Mouse (Mus musculus): Measurements from ENCODE around the gene Fam234b. TPM values are rescaled to one million over a fixed set of nuclear protein-coding genes. Genes with fewer than 3 reads are reported as not detected.

Gene Fam234b
- polyA plus RNA-seq, 1 experiment from 2014 or later, result 29.7 TPM

DNA sequence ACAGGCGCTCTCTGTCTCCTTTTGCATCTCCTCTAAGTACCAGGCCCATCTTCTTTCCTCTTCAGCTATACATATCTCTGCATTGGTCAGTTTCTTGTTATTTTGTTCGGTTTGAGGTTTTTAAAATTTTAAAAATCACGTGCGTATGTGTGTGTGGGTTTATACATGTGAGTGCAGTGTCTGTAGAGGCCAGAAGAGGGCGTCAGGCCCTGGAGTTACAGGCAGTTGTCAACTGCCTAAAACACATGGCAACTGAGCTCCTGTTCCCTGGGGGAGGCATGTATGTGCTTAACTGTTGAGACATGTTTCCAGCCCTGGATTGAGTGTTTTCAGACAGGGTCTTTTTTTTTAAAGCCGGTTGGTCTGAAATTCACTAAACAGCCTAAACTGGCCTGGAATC lies 4.9 kb downstream of the Fam234b start:
- no peaks in the 10 kb centered on the region for H3K36me3 ChIP-seq
- H3K4me3 ChIP-seq (replicated peaks), result no peak overlapping the region
- H3K4me1 ChIP-seq, result peaks cover 4% of the 10 kb centered on the region; the same call in 1 of the 2 replicates
- H3K9ac ChIP-seq, result no peak overlapping the region
- no peaks in the 10 kb centered on the region for H3K27me3 ChIP-seq (replicated peaks)
- H3K9me3 ChIP-seq, result no peaks in the 10 kb centered on the region
- ATAC-seq (ENCODE audit: insufficient read depth, low FRiP score, low read depth), result no peak
- H3K27ac ChIP-seq, result no peak overlapping the region
- H3K4me2 ChIP-seq, result no peak overlapping the region
- 91% methylated on average over 6 of the region's 6 CpGs for WGBS

DNA sequence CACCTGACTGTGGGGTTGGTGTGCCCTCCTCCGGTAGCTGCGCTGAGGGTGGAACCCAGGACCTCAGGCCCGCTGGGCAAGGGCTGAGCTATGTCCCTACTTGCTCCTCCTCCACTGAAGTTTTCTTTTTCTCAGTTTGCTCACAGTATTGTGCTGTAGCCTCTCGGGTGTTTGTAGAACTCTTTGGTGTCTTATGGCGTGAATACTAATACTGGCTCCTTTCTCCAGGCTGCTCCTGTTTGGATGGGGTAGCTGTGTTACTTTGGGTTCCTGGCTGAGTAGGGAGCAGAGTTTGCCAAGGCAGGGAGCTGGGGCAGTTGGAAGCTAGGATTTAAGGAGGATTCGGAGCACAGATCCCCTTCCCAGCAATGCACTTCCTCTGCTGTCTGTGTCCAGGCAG lies 6.0 kb downstream of the Fam234b start:
- Histone ChIP-seq H3K4me1 (peaks cover 4% of the 10 kb centered on the region; the same call in 1 of the 2 replicates), H3K4me3 (replicated peaks) (no peak overlapping the region), H3K9ac (no peak overlapping the region), H3K4me2 (no peak overlapping the region), H3K27me3 (replicated peaks) (no peaks in the 10 kb centered on the region), H3K36me3 (no peaks in the 10 kb centered on the region), H3K27ac (peak overlapping the region; percentile 16; the same call in 1 of the 2 replicates), H3K9me3 (no peaks in the 10 kb centered on the region)
- no peak for ATAC-seq (ENCODE audit: insufficient read depth, low FRiP score, low read depth)
- 65% methylated on average over 6 of the region's 6 CpGs for WGBS

DNA sequence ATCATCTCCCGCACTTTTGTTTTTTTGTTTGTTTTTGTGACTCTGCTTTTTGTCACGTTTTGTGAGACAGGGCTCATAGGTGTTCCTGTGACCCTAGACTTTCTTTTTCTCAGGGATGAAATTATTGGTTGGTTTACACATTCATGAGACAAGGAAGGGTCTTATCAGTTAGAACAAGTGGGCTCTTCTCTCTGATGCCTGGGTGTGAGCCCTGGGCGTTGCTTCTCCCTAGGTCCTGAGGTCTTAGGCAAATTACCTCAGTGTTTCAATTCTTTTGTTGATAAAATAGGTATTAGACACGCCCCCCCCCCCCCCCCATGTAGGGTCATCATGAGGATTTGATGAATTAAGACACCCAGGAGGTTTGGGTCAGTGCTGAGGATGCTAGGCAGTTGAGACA lies 7.1 kb downstream of the Fam234b start:
- Histone ChIP-seq H3K27ac (no peak overlapping the region), H3K9me3 (no peaks in the 10 kb centered on the region), H3K4me2 (no peak overlapping the region), H3K36me3 (0 out of 2 replicates have a peak, but pooled peaks cover 2% of the 10 kb centered on the region), H3K4me3 (replicated peaks) (no peak overlapping the region), H3K9ac (no peak overlapping the region), H3K27me3 (replicated peaks) (no peaks in the 10 kb centered on the region), H3K4me1 (peaks cover 4% of the 10 kb centered on the region; the same call in 1 of the 2 replicates)
- no peak for ATAC-seq (ENCODE audit: insufficient read depth, low FRiP score, low read depth)
- 64% methylated on average over 4 of the region's 4 CpGs for WGBS

DNA sequence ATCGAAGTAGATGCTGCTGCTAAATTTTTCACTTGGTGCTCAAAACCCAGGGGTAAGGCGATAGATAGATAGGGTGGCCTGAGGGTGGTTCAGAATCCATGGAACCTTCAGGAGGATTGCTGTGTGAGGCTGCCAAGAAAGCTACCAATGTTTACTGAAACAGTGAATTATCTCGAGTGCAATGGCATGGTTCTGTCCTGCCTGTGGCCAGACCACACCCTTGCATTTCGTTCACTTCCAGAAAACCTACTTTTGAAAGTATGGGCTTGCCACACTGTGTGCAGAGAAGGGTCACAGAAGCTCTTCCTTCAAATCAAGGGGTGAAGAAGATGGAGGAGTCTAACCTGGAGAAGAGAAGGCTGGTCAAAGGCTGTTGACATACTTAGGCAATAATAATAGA lies 8.0 kb downstream of the Fam234b start:
- peaks cover 2% of the 10 kb centered on the region; the same call in 1 of the 2 replicates for H3K4me1 ChIP-seq
- 75% methylated on average over 4 of the region's 4 CpGs for WGBS
- no peak for ATAC-seq (ENCODE audit: insufficient read depth, low FRiP score, low read depth)

DNA sequence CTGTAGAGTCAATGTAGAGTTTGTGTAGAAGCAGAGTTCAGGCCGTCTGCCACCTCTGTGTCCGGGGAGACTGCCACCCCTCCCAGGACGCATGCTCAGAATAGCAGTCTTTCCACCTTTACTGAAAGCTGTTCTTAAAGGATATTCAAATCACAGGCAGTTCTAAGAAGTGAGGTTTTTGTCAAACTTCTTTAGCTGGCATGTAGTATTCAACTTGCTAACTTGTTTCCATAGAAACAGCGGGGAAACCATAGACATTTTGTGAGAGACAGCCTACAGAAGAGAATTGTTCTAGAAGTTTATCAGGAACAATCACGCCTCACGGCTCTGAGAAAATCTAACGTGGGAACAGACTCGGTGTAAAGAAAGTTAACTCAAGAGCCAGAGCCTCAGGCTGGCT lies 9.1 kb downstream of the Fam234b start:
- Histone ChIP-seq H3K9me3 (no peaks in the 10 kb centered on the region), H3K9ac (no peak overlapping the region), H3K27ac (no peak overlapping the region), H3K27me3 (replicated peaks) (no peaks in the 10 kb centered on the region), H3K4me2 (no peak overlapping the region), H3K36me3 (0 out of 2 replicates have a peak, but pooled peaks cover 5% of the 10 kb centered on the region), H3K4me1 (no peaks in the 10 kb centered on the region), H3K4me3 (replicated peaks) (no peak overlapping the region)
- WGBS, result 77% methylated on average over 8 of the region's 8 CpGs
- no peak for ATAC-seq (ENCODE audit: insufficient read depth, low FRiP score, low read depth)

More for the DNA sequence above, 8.0 kb downstream of the Fam234b start:
- H3K9me3 ChIP-seq, result no peaks in the 10 kb centered on the region
- H3K9ac ChIP-seq, result no peak overlapping the region
- H3K4me2 ChIP-seq, result no peak overlapping the region
- H3K27ac ChIP-seq, result no peak overlapping the region
- no peaks in the 10 kb centered on the region for H3K27me3 ChIP-seq (replicated peaks)
- H3K4me3 ChIP-seq (replicated peaks), result no peak overlapping the region
- H3K36me3 ChIP-seq, result 0 out of 2 replicates have a peak, but pooled peaks cover 5% of the 10 kb centered on the region

DNA sequence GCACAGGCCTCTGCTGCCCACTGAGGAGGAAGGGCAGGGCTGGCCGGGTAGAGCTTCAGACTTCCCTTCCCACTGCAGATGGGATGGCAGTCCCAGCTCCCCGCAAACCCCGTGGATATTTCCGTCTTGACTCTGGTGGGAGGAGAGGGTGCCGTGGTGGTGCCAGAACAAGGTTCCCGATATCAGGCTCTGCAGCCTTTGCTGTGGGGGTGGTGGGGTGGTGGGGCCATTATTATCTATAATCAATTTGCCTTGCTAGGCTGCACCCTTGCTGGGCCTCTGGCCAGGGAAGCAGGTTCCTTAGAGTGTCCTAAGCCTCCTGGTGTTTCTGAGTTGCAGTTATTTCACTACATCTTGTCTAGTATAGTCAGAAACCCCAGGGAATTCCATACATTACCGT lies 13.4 kb downstream of the Fam234b start:
- Histone ChIP-seq H3K27me3 (replicated peaks) (no peaks in the 10 kb centered on the region), H3K4me1 (no peaks in the 10 kb centered on the region), H3K9ac (no peak overlapping the region), H3K4me3 (replicated peaks) (no peak overlapping the region), H3K27ac (no peak overlapping the region), H3K9me3 (no peaks in the 10 kb centered on the region), H3K36me3 (peaks cover 5% of the 10 kb centered on the region; the same call in 1 of the 2 replicates), H3K4me2 (no peak overlapping the region)
- 66% methylated on average over 7 of the region's 7 CpGs for WGBS
- ATAC-seq (ENCODE audit: insufficient read depth, low FRiP score, low read depth), result no peak

DNA sequence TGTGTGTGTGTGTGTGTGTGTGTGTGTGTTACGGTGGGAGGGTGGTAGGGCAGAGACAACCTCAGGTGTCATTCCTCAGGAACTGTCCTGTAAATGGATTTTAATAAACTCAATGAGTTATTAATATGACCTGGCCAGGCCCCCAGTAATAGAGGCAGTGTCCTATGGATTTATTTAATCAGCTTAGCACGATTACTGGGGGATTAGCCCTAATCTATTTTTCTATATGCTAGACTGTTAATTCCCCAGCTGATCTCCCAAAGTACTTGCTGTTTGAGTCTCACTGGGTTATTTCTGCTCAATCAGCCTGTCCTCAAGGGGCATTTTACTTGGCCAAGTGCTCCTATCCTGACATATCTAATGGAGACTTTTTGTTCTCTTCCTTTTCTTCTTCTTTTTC lies 14.9 kb downstream of the Fam234b start:
- no peak for ATAC-seq (ENCODE audit: insufficient read depth, low FRiP score, low read depth)
- Histone ChIP-seq H3K27me3 (replicated peaks) (no peaks in the 10 kb centered on the region), H3K4me3 (replicated peaks) (no peak overlapping the region), H3K9ac (no peak overlapping the region), H3K27ac (no peak overlapping the region), H3K9me3 (no peaks in the 10 kb centered on the region), H3K4me2 (no peak overlapping the region), H3K36me3 (peaks cover 5% of the 10 kb centered on the region; the same call in 1 of the 2 replicates), H3K4me1 (no peaks in the 10 kb centered on the region)
- 60% methylated on average over 2 of the region's 2 CpGs for whole genome bisulfite sequencing

DNA sequence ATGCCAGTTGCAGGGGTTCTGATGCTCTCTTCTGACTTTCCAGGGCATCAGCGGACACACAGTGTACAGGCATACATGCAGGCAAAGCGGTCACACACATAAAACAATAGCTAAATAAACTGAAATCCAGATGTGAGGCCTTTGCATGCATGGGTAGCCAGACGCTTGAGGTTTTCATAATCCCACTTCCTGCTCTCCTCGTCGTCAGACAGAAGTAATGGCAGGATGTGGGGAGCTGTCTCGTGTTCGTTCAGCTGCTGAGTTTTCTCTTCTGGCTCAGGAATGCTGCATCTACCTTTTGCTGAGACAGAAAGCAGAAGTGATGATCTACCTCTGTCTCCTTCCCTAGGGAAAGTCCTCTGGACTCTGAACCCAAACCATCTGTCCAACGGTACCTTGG lies 20.6 kb downstream of the Fam234b start:
- 0 out of 2 replicates have a peak overlapping the region, but pooled peaks have one; percentile 1 for H3K27ac ChIP-seq
- no peak overlapping the region for H3K9ac ChIP-seq
- no peak overlapping the region for H3K4me3 ChIP-seq (replicated peaks)
- ATAC-seq (ENCODE audit: insufficient read depth, low FRiP score, low read depth), result no peak
- no peaks in the 10 kb centered on the region for H3K9me3 ChIP-seq
- no peaks in the 10 kb centered on the region for H3K27me3 ChIP-seq (replicated peaks)
- no peak overlapping the region for H3K4me2 ChIP-seq
- H3K36me3 ChIP-seq, result no peaks in the 10 kb centered on the region; the same call in 1 of the 2 replicates
- WGBS, result 51% methylated on average over 8 of the region's 8 CpGs
- no peaks in the 10 kb centered on the region for H3K4me1 ChIP-seq

DNA sequence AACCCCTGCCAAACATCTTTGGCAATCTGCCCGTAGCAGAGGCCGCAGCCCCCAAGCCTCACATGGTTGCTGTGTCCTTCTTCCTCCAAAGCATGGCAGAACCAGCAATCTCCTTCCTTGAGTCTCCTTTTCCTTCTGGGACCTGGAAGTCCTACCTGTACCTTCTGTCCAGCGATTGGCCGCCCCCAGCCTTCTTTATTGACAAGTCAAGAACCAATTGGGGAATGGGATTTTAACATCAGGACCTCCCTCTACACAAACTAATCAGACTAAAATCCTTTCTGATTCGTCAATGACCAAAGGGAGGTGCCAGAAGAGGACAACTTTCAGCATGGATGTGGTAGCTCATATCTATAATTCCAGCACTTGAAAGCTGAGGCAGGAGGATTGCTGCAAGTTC lies 22.1 kb downstream of the Fam234b start:
- Histone ChIP-seq H3K27ac (no peak overlapping the region), H3K9ac (no peak overlapping the region), H3K36me3 (no peaks in the 10 kb centered on the region), H3K4me1 (no peaks in the 10 kb centered on the region), H3K9me3 (no peaks in the 10 kb centered on the region), H3K27me3 (replicated peaks) (no peaks in the 10 kb centered on the region), H3K4me3 (replicated peaks) (no peak overlapping the region), H3K4me2 (no peak overlapping the region)
- no peak for ATAC-seq (ENCODE audit: insufficient read depth, low FRiP score, low read depth)
- WGBS, result 82% methylated on average over 5 of the region's 5 CpGs

DNA sequence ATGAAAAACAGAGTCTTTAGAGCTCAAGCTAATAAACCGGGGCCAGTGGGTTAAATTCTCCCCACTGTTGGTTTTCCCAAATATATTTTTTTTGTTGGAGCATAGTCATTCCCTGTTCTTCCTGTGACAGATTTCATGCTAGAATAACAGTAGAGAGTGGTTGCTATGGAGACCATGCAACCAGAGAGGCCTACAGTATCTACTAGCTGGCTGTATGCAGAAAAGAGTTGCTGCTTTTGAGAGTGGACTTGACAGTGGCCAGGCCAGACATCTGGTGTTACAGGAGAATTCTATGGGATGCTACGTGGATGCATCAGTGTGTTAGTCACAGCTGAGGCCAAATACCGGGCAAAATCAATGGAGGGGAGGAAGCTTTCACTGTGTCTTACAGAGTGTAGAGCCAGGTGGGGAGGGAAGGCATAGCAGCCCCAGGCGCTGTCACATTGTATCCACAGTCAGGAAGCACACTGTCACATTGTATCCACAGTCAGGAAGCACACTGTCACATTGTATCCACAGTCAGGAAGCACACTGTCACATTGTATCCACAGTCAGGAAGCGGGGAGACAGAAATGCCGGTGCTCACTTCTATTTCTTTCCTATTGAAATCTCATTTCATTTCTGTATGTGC lies 26.1 kb downstream of the Fam234b start:
- Histone ChIP-seq H3K9me3 (no peaks in the 10 kb centered on the region), H3K36me3 (peaks cover 4% of the 10 kb centered on the region; the same call in 1 of the 2 replicates), H3K9ac (no peak overlapping the region), H3K4me3 (replicated peaks) (no peak overlapping the region), H3K27me3 (replicated peaks) (no peaks in the 10 kb centered on the region), H3K4me2 (no peak overlapping the region), H3K4me1 (no peaks in the 10 kb centered on the region), H3K27ac (no peak overlapping the region)
- no peak for ATAC-seq (ENCODE audit: insufficient read depth, low FRiP score, low read depth)
- WGBS, result 65% methylated on average over 6 of the region's 6 CpGs

DNA sequence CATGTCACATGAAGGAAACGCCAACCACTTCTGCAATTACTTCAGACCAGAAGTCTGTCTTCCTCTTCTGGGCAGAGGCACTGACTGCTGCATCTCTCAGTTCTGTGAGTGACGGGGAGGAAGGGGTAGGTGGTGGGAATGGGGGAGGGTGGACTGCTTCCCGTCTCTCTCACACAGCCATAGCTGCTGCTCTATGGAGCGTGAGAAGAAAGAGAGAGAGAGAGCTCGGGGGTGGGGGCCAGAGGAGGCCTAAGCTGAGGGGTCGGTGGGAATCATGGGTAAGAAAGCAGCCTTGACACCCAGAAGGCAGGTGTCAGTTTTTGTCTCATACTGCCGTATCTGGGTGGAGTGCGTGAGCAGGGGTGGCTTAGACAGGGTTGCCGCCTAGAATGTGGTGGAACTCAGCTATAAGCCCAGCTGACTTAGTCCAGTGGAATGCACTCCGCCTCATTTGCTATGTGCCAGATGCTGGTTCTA lies 30.7 kb downstream of the Fam234b start:
- Histone ChIP-seq H3K27ac (no peak overlapping the region), H3K27me3 (replicated peaks) (no peaks in the 10 kb centered on the region), H3K4me1 (no peaks in the 10 kb centered on the region), H3K9me3 (no peaks in the 10 kb centered on the region), H3K9ac (no peak overlapping the region), H3K36me3 (peaks cover 8% of the 10 kb centered on the region; the same call in 1 of the 2 replicates), H3K4me2 (no peak overlapping the region), H3K4me3 (replicated peaks) (no peak overlapping the region)
- no peak for ATAC-seq (ENCODE audit: insufficient read depth, low FRiP score, low read depth)
- 64% methylated on average over 10 of the region's 10 CpGs for WGBS

DNA sequence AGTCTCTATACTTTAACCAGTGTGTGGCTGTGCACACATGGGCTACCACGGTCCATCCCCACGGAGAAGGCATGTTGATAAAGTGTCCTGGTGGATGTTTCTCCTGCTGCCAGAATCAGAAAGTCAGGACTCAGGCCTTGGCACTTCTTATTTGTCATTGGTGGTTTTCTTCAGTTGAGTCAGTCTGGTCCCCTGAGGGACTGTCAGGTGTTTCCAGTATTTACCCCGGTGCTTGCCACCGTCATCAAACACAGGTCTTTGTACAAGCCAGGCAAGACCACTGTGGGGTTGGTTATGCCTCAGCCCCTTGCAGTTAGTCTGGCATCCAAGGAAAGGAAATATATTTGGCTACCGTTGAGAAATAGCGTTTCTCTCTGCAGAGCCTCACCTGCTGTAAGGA lies 32.8 kb downstream of the Fam234b start:
- 90% methylated on average over 6 of the region's 6 CpGs for WGBS
- peaks cover 8% of the 10 kb centered on the region; the same call in 1 of the 2 replicates for H3K36me3 ChIP-seq
- no peak overlapping the region for H3K9ac ChIP-seq
- no peak for ATAC-seq (ENCODE audit: insufficient read depth, low FRiP score, low read depth)
- H3K4me2 ChIP-seq, result no peak overlapping the region
- H3K27ac ChIP-seq, result no peak overlapping the region
- H3K4me3 ChIP-seq (replicated peaks), result no peak overlapping the region
- no peaks in the 10 kb centered on the region for H3K4me1 ChIP-seq
- H3K9me3 ChIP-seq, result no peaks in the 10 kb centered on the region
- H3K27me3 ChIP-seq (replicated peaks), result no peaks in the 10 kb centered on the region

Data from stomach, embryonic 15.5 days (tissue).